41 mouse cellular contexts compared by ENCODE assay signal in genomic region chr1:136238495-136238894, GRCm38 (mm10). TPM values are rescaled to one million over a fixed set of nuclear protein-coding genes. Genes with fewer than 3 reads are reported as not detected.
"Had no signal": no experiment of that assay in that cellular context is flagged by ENCODE, and none has a peak within 500 bp of the region (broad histone marks: within the 10 kb centered on the region; RNA-seq: fewer than 3 reads in every experiment).

No protein-coding gene starts in this region.

- H3K9ac ChIP-seq: limb, embryonic 12.5 days; limb, embryonic 13.5 days; limb, embryonic 15.5 days; liver, embryonic 12.5 days; liver, embryonic 13.5 days; liver, embryonic 14.5 days; liver, embryonic 15.5 days; liver, postnatal 0 days; lung, embryonic 14.5 days; lung, embryonic 15.5 days; midbrain, embryonic 12.5 days; midbrain, embryonic 13.5 days; midbrain, embryonic 15.5 days had no signal

- ATAC-seq: liver, embryonic 12.5 days; liver, postnatal 0 days; lung, postnatal 0 days; midbrain, embryonic 13.5 days; midbrain, embryonic 15.5 days; midbrain, embryonic 16.5 days had no signal

- H3K4me2 ChIP-seq: limb, embryonic 12.5 days; limb, embryonic 13.5 days; limb, embryonic 15.5 days; liver, embryonic 11.5 days; liver, embryonic 12.5 days; liver, embryonic 13.5 days; liver, embryonic 15.5 days; lung, embryonic 14.5 days; lung, embryonic 15.5 days; midbrain, embryonic 11.5 days; midbrain, embryonic 12.5 days; midbrain, embryonic 13.5 days; midbrain, embryonic 15.5 days had no signal

- DNase-seq: left cerebral cortex, postnatal 4 days; liver; liver, embryonic 13.5 days; liver, postnatal 0 days; lung, adult 18-20 months; lung, adult 2 months; lung, embryonic 14.5 days; lung, postnatal 10 days; lung, postnatal 14 days; lung, postnatal 36 days; lung, postnatal 4 days; midbrain, embryonic 14.5 days had no signal

- H3K9me3 ChIP-seq: limb, embryonic 10.5 days; limb, embryonic 12.5 days; limb, embryonic 13.5 days; limb, embryonic 15.5 days; liver, embryonic 12.5 days; liver, embryonic 13.5 days; liver, embryonic 15.5 days; lung, embryonic 15.5 days; midbrain, embryonic 10.5 days; midbrain, embryonic 12.5 days; midbrain, embryonic 15.5 days had no signal

- H3K36me3 ChIP-seq: limb, embryonic 10.5 days; limb, embryonic 12.5 days; limb, embryonic 13.5 days; limb, embryonic 15.5 days; liver, embryonic 12.5 days; liver, embryonic 13.5 days; liver, embryonic 15.5 days; lung, embryonic 15.5 days; midbrain, embryonic 10.5 days; midbrain, embryonic 12.5 days; midbrain, embryonic 13.5 days; midbrain, embryonic 15.5 days had no signal

- H3K27me3 ChIP-seq: limb, embryonic 12.5 days; limb, embryonic 13.5 days; limb, embryonic 15.5 days; lung, embryonic 15.5 days had no signal

- H3K4me3 ChIP-seq: limb, embryonic 10.5 days; limb, embryonic 12.5 days; limb, embryonic 13.5 days; limb, embryonic 15.5 days; liver, embryonic 12.5 days; liver, embryonic 13.5 days; liver, embryonic 15.5 days; lung, embryonic 15.5 days; megakaryocyte, embryonic 14.5 days; midbrain, embryonic 10.5 days; midbrain, embryonic 12.5 days; midbrain, embryonic 13.5 days; midbrain, embryonic 15.5 days; myocyte had no signal

- H3K27ac ChIP-seq: limb, embryonic 10.5 days; limb, embryonic 12.5 days; limb, embryonic 13.5 days; limb, embryonic 15.5 days; liver, embryonic 12.5 days; liver, embryonic 13.5 days; liver, embryonic 14.5 days; liver, embryonic 15.5 days; lung, embryonic 15.5 days; macrophage; midbrain, embryonic 10.5 days; midbrain, embryonic 12.5 days; midbrain, embryonic 13.5 days; midbrain, embryonic 15.5 days had no signal

- H3K4me1 ChIP-seq: limb, embryonic 12.5 days had no signal

RNA-seq across cellular contexts. Expression of gene Inava, which starts 4.4 kb away (rescaled TPM):
- total RNA-seq: liver, adult 2 months; megakaryocyte progenitor cell, adult 5-6 weeks; megakaryocyte, adult 5-6 weeks; megakaryocyte-erythroid progenitor cell, adult 5-6 weeks; monocyte, adult 5-6 weeks had no signal
- polyA plus RNA-seq: macrophage had no signal

RNA-seq across cellular contexts. Expression of gene Gpr25, which starts 22.2 kb away (rescaled TPM):
- total RNA-seq: liver, adult 2 months; megakaryocyte progenitor cell, adult 5-6 weeks; megakaryocyte, adult 5-6 weeks; megakaryocyte-erythroid progenitor cell, adult 5-6 weeks; monocyte, adult 5-6 weeks had no signal
- polyA plus RNA-seq: limb, embryonic 10.5 days; limb, embryonic 11.5 days; limb, embryonic 12.5 days; limb, embryonic 13.5 days; limb, embryonic 15.5 days; liver, embryonic 11.5 days; liver, embryonic 12.5 days; liver, embryonic 13.5 days; liver, embryonic 14.5 days; liver, embryonic 15.5 days; liver, embryonic 16.5 days; liver, postnatal 0 days; lung, embryonic 14.5 days; lung, embryonic 15.5 days; lung, embryonic 16.5 days; lung, postnatal 0 days; macrophage; midbrain, embryonic 10.5 days; midbrain, embryonic 11.5 days; midbrain, embryonic 12.5 days; midbrain, embryonic 13.5 days; midbrain, embryonic 14.5 days; neural tube, embryonic 11.5 days had no signal

RNA-seq across cellular contexts. Expression of gene Mroh3, which starts 25.9 kb away (rescaled TPM):
- total RNA-seq: liver, adult 2 months; megakaryocyte progenitor cell, adult 5-6 weeks; megakaryocyte, adult 5-6 weeks; megakaryocyte-erythroid progenitor cell, adult 5-6 weeks; monocyte, adult 5-6 weeks had no signal
- polyA plus RNA-seq: limb, embryonic 13.5 days; limb, embryonic 15.5 days; liver, adult 2 months; liver, embryonic 11.5 days; liver, embryonic 12.5 days; liver, embryonic 13.5 days; liver, embryonic 15.5 days; liver, embryonic 16.5 days; liver, postnatal 0 days; lung, embryonic 14.5 days; lung, embryonic 16.5 days; macrophage; midbrain, embryonic 10.5 days; midbrain, embryonic 15.5 days; midbrain, embryonic 16.5 days; midbrain, postnatal 0 days; neural tube, embryonic 11.5 days had no signal
